Mouse (Mus musculus) stomach, embryonic 16.5 days (tissue): ENCODE data around the gene Ift27. TPM values are rescaled to one million over a fixed set of nuclear protein-coding genes. Genes with fewer than 3 reads are reported as not detected.

Source experiments
- ATAC-seq: fragments of 200-750 bp; cut with Nextera tagmentation; 2 replicates; pipeline ENCODE4 v1.8.0; 2017; ENCODE audit warnings: moderate number of reproducible peaks, moderate TSS enrichment; ENCODE audit not compliant: insufficient read depth, low FRiP score
- H3K27ac ChIP-seq: fragments of 300-500 bp; sonication (generic); 2 replicates; pipeline ENCODE4 v1.5.1; 2014; ENCODE audit warnings: low read length
- H3K27me3 ChIP-seq: fragments of 300-500 bp; sonication (generic); 2 replicates; pipeline ENCODE4 v1.6.1; 2014; ENCODE audit warnings: low read length, control low read depth, mixed read lengths; ENCODE audit not compliant: control insufficient read depth, insufficient read depth
- H3K36me3 ChIP-seq: fragments of 300-500 bp; sonication (generic); 2 replicates; pipeline ENCODE4 v1.6.1; 2014; ENCODE audit warnings: low read length; ENCODE audit not compliant: control insufficient read depth, insufficient read depth
- H3K4me1 ChIP-seq: fragments of 300-500 bp; sonication (generic); 2 replicates; pipeline ENCODE4 v1.6.1; 2014; ENCODE audit warnings: low read length, control low read depth, mixed read lengths; ENCODE audit not compliant: control insufficient read depth, insufficient read depth
- H3K4me2 ChIP-seq: fragments of 300-500 bp; sonication (generic); 2 replicates; pipeline ENCODE4 v1.6.1; 2014; ENCODE audit warnings: low read depth, low read length, mixed read lengths
- H3K4me3 ChIP-seq: fragments of 300-500 bp; sonication (generic); replicated peaks from 2 replicates; pipeline ENCODE4 v1.5.1; 2014; ENCODE audit warnings: mild to moderate bottlenecking, low read length
- H3K9ac ChIP-seq: fragments of 300-500 bp; sonication (generic); 2 replicates; pipeline ENCODE4 v1.6.1; 2014; ENCODE audit warnings: low read length
- H3K9me3 ChIP-seq: fragments of 300-500 bp; sonication (generic); replicated peaks from 2 replicates; pipeline ENCODE4 v1.6.1; 2016; ENCODE audit warnings: low read length, control low read depth; ENCODE audit not compliant: control insufficient read depth
- WGBS: fragments of 180-500 bp; shearing (Covaris S2); extraction: QIAGEN DNeasy Blood & Tissue Kit; methylation state at CpG from one replicate; pipeline ENCODE4 v1.1.7; 2014; 5-methylcytosine and 5-hydroxymethylcytosine counted together
- polyA plus RNA-seq: library from polyadenylated mRNA; unstranded; fragments of >200 nt; fragmentation: Nextera tagmentation; extraction: Ambion mirVana; gene quantifications from 2 replicates; pipeline ENCODE4 v1.2.1, GENCODE M21; 2015

The Ift27 gene
- polyA plus RNA-seq, 1 experiment from 2014 or later = 57.7 TPM

GRCm38 (mm10) chr15:78194320-78194719 lies 20.4 kb upstream of the Ift27 start:
- H3K27me3 ChIP-seq = no peaks in the 10 kb centered on the region
- H3K9ac ChIP-seq = no peak overlapping the region
- H3K9me3 ChIP-seq = no peaks in the 10 kb centered on the region
- H3K27ac ChIP-seq = no peak overlapping the region
- 68% methylated on average over 3 of the region's 3 CpGs for WGBS
- no peak overlapping the region for H3K4me2 ChIP-seq
- no peak overlapping the region for H3K4me3 ChIP-seq
- H3K36me3 ChIP-seq = no peaks in the 10 kb centered on the region
- H3K4me1 ChIP-seq = no peaks in the 10 kb centered on the region
- ATAC-seq = no peak

- H3K9me3 ChIP-seq = no peaks in the 10 kb centered on the region
- no peak overlapping the region for H3K27ac ChIP-seq
- no peaks in the 10 kb centered on the region for H3K4me1 ChIP-seq
- H3K27me3 ChIP-seq = no peaks in the 10 kb centered on the region
- ATAC-seq = no peak
- H3K4me3 ChIP-seq = no peak overlapping the region
- no peak overlapping the region for H3K4me2 ChIP-seq
- 86% methylated on average over 7 of the region's 7 CpGs for WGBS
- no peak overlapping the region for H3K9ac ChIP-seq
- H3K36me3 ChIP-seq = no peaks in the 10 kb centered on the region
Observed at GRCm38 (mm10) chr15:78189636-78190035, 15.7 kb upstream of the Ift27 start.

DNA sequence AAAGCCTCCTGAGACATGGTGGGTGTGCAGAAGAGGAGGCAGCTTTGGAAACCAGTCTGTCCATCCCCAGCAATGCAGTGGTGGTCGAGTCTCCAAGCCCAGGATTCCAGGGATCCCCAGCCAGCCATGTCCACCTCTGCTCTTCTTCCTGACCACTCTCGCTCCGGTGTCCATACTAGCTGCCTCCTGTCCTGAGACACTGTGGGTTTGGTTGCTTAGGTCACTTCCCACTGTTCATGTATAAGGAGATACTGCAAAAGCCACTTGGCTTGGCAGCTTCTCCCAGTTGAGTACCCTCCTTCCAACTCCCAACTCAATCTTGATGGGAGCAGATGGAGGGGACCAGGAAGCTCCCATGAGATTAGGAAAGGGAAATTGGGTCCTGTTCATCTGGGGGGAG lies 14.6 kb upstream of the Ift27 start:
- no peak for ATAC-seq

DNA sequence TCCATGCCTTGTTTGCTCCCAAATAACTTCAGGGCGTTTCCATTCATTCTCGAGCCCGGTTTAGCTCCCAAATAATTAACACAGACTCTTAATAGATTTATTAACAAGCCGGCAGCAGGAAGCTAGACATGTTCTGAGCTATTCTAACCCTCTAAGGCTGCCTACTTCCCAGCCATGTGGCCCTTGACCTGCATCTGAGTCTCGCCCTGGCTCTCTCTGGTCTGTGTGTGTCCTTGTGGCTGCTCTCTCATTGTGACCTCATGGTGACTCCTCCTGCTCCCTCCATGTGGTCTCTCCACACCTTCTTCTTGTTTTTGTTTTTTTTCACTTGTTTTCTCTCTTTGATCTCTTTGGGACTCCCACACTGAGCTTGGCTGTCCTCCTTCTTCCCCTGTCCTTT lies 13.0 kb upstream of the Ift27 start:
- H3K4me3 ChIP-seq = no peak overlapping the region
- H3K4me1 ChIP-seq = no peaks in the 10 kb centered on the region
- H3K9ac ChIP-seq = no peak overlapping the region
- WGBS = 67% methylated on average over 5 of the region's 5 CpGs
- no peaks in the 10 kb centered on the region for H3K36me3 ChIP-seq
- H3K27me3 ChIP-seq = no peaks in the 10 kb centered on the region
- H3K27ac ChIP-seq = no peak overlapping the region
- H3K4me2 ChIP-seq = no peak overlapping the region
- H3K9me3 ChIP-seq = no peaks in the 10 kb centered on the region
- no peak for ATAC-seq

More for the DNA sequence above, 14.6 kb upstream of the Ift27 start:
- WGBS = 90% methylated on average over 3 of the region's 3 CpGs
- Histone ChIP-seq H3K9me3 (no peaks in the 10 kb centered on the region), H3K27ac (no peak overlapping the region), H3K4me2 (no peak overlapping the region), H3K9ac (no peak overlapping the region), H3K36me3 (no peaks in the 10 kb centered on the region), H3K4me1 (no peaks in the 10 kb centered on the region), H3K4me3 (no peak overlapping the region), H3K27me3 (no peaks in the 10 kb centered on the region)

GRCm38 (mm10) chr15:78185609-78186008 lies 11.7 kb upstream of the Ift27 start:
- no peak overlapping the region for H3K4me2 ChIP-seq
- H3K9ac ChIP-seq = no peak overlapping the region
- H3K4me1 ChIP-seq = no peaks in the 10 kb centered on the region
- WGBS = 90% methylated on average over 4 of the region's 4 CpGs
- H3K27me3 ChIP-seq = no peaks in the 10 kb centered on the region
- ATAC-seq = no peak
- no peaks in the 10 kb centered on the region for H3K9me3 ChIP-seq
- no peak overlapping the region for H3K27ac ChIP-seq
- H3K4me3 ChIP-seq = no peak overlapping the region
- no peaks in the 10 kb centered on the region for H3K36me3 ChIP-seq

GRCm38 (mm10) chr15:78184855-78185254 lies 10.9 kb upstream of the Ift27 start:
- Histone ChIP-seq H3K9ac (no peak overlapping the region), H3K36me3 (no peaks in the 10 kb centered on the region), H3K4me1 (no peaks in the 10 kb centered on the region), H3K4me2 (no peak overlapping the region), H3K4me3 (no peak overlapping the region), H3K27me3 (no peaks in the 10 kb centered on the region), H3K27ac (no peak overlapping the region), H3K9me3 (no peaks in the 10 kb centered on the region)
- peak; percentile 70; the same call in 1 of the 2 replicates for ATAC-seq
- WGBS = 6% methylated on average over 10 of the region's 10 CpGs

- H3K4me3 ChIP-seq = no peak overlapping the region
- no peaks in the 10 kb centered on the region for H3K9me3 ChIP-seq
- H3K4me2 ChIP-seq = no peak overlapping the region
- H3K4me1 ChIP-seq = no peaks in the 10 kb centered on the region
- WGBS = 34% methylated on average over 8 of the region's 8 CpGs
- H3K27ac ChIP-seq = no peak overlapping the region
- no peak for ATAC-seq
- no peaks in the 10 kb centered on the region for H3K36me3 ChIP-seq
- no peak overlapping the region for H3K9ac ChIP-seq
- no peaks in the 10 kb centered on the region for H3K27me3 ChIP-seq
Observed at GRCm38 (mm10) chr15:78181701-78182405, 7.9 kb upstream of the Ift27 start.

DNA sequence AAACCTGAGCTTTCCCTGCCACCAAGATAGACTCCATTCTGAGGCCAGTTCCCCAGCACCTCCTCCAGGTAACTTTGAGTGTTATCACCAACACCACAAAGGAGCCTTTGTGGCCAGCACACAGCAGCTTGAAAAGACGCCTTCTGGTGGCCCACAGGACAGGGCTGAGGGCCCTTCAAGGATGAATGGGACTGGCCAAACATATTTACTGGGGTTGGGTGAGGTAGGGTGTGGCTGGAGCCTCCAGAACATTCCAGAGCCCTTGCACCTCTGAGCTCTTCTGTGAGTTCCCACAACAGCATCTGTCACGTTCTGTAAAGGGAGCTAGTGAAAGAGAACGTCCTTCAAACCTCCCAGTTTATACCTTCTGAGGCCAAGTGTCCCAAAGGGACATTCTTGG lies 5.9 kb upstream of the Ift27 start:
- H3K36me3 ChIP-seq = no peaks in the 10 kb centered on the region
- H3K4me2 ChIP-seq = no peak overlapping the region
- 55% methylated on average over 3 of the region's 3 CpGs for WGBS
- H3K27me3 ChIP-seq = no peaks in the 10 kb centered on the region
- no peak overlapping the region for H3K27ac ChIP-seq
- no peak for ATAC-seq
- H3K9ac ChIP-seq = 0 out of 2 replicates have a peak overlapping the region, but pooled peaks have one; percentile 13
- H3K4me1 ChIP-seq = peaks cover 3% of the 10 kb centered on the region; the same call in 1 of the 2 replicates
- no peak overlapping the region for H3K4me3 ChIP-seq
- no peaks in the 10 kb centered on the region for H3K9me3 ChIP-seq

- Histone ChIP-seq H3K27ac (no peak overlapping the region), H3K4me3 (no peak overlapping the region), H3K36me3 (no peaks in the 10 kb centered on the region), H3K4me1 (peaks cover 5% of the 10 kb centered on the region; the same call in 1 of the 2 replicates), H3K9me3 (no peaks in the 10 kb centered on the region), H3K4me2 (no peak overlapping the region), H3K9ac (no peak overlapping the region), H3K27me3 (no peaks in the 10 kb centered on the region)
- ATAC-seq = no peak
- WGBS = 5% methylated on average over 9 of the region's 9 CpGs
Observed at GRCm38 (mm10) chr15:78178397-78178796, 4.5 kb upstream of the Ift27 start.
